Mouse (Mus musculus) adrenal gland, postnatal 36 days (tissue): ENCODE data around the gene Bcar1. TPM values are rescaled to one million over a fixed set of nuclear protein-coding genes. Genes with fewer than 3 reads are reported as not detected.
A peak's percentile ranks its signal among the peaks of the same experiment; 100 is the strongest.

Source experiments
- DNase-seq, 2 experiments: peaks; one replicate each; pipeline ENCODE4 v3.0.0; 2021; ENCODE audit warnings: mixed read lengths in 1 of 2
- long read RNA-seq, 2 experiments: library from polyadenylated mRNA; stranded (forward); transcript quantifications; one replicate each; pipeline ENCODE4 v2.0.0; 2021; ENCODE audit warnings: borderline sequencing depth in 2 of 2
- total RNA-seq, 2 experiments: library from RNA; stranded (reverse); gene quantifications; 2 replicates each; pipeline ENCODE4 v1.2.3; 2021

Bcar1 gene
- total RNA-seq: 10 to 100 TPM; 68.5 to 75.7 TPM
- long read RNA-seq, experiment 1, transcript Bcar1-203 (7 exons, 3,116 nt): minor isoform, 6 of 67 reads
- long read RNA-seq, experiment 1, transcript Bcar1-201 (7 exons, 3,142 nt): major isoform, 14 of 67 reads
- long read RNA-seq, experiment 1, partial matches to known transcripts: 33 of 67 reads
- long read RNA-seq, experiment 1, other reads (novel, unspliced or antisense): 13 of 67 reads
- long read RNA-seq, experiment 2, transcript Bcar1-203 (7 exons, 3,116 nt): minor isoform, 7 of 42 reads
- long read RNA-seq, experiment 2, transcript Bcar1-201 (7 exons, 3,142 nt): major isoform, 19 of 42 reads
- long read RNA-seq, experiment 2, partial matches to known transcripts: 16 of 42 reads
- long read RNA-seq, experiment 2, other reads (novel, unspliced or antisense): 0 of 42 reads

GRCm38 (mm10) chr8:111743792-111744696 is at the start of gene Bcar1:
Gene Bcar1, minus strand, starts transcription at chr8:111743809.
- peak; percentile 87 to 93 for DNase-seq

- no peak for DNase-seq
Observed at GRCm38 (mm10) chr8:111789639-111790038, 46.0 kb upstream of the Bcar1 start.

DNA sequence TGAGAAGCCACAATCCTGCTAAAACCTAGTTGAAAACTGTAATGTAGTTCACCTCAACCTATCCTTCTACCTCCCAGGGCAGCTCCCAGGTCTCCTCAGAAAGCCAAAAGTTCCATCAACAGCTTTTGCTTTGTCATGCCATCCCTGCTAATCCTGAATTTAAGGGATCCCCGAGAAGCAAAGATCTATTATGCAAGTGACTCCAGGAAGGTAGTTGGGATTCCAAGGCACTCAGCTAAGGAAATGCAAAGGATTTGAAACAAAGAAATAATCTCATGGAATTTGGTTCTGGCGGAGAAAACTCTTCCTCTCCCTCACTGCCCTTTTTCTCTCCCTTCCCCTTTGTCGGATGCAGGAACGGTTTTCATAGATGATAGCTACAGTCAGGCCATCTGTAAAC is 45.6 kb upstream of the Bcar1 start:
- DNase-seq: no peak

DNA sequence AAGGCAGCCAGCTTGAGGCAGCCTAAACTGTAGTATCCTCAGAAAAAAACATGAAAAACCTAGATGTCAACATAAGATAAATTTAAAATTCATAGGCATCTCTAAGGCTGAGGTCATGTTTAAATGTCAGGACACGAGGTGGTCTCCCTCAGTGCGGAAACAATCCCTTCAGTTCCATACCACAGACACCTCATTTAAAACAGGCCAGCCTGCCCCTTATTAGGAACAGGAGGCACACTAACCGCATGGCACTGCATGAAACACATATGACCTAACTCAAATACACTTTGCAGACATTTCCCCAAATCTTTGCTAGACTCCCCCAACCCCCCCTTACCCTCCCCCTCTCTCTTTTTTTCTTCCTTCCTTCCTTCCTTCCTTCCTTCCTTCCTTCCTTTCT is 44.9 kb upstream of the Bcar1 start:
- no peak for DNase-seq

- no peak for DNase-seq
Observed at GRCm38 (mm10) chr8:111788085-111788484, 44.5 kb upstream of the Bcar1 start.

GRCm38 (mm10) chr8:111787683-111788082 is 44.1 kb upstream of the Bcar1 start:
- DNase-seq: peak; percentile 50 to 63

DNA sequence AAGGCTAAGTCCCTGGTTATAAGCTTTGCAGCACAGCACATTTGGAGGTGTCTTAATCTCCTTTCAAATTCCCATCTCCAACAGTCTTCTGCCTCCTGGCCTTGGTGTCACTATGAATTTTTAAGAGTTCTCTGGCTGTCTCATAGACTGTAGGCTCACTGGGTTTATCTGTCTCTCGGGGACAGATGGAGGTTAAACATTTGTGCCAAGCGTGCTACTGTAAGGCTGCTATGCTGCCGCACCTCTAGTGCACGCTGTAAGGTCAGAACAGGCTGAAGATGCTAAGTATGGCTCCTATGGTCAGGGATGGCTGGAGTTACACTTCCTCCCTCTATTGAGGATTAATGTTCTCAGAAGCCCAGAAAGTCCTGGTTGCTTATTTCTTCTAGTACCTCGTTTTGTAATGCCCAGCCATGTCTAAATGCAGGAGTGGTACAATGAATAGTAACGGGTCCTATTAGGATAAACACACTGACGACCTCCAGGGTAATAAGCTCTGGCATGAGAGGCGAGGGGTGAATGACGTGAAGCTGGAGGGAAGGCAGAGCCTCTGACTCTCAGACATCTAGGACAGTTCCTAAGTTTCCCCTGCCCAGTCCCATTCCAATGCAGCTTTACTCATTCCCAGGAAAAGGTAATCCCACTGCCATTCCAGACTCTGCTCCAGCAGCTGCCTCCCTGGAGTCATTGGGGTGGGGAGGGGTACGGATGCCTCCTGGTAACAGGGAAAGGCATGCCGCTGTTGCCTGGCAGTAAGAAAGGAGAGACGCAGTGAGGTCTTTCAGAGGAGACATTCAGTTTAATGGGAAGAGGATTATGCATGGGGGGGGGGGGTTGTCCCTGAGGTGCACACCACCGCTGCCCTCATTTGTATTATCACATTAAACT is 43.3 kb upstream of the Bcar1 start:
- no peak for DNase-seq

GRCm38 (mm10) chr8:111786116-111786515 is 42.5 kb upstream of the Bcar1 start:
- no peak for DNase-seq

- no peak for DNase-seq
Observed at GRCm38 (mm10) chr8:111782671-111783394, 39.2 kb upstream of the Bcar1 start.

- no peak for DNase-seq
Observed at GRCm38 (mm10) chr8:111782161-111782560, 38.6 kb upstream of the Bcar1 start.

DNA sequence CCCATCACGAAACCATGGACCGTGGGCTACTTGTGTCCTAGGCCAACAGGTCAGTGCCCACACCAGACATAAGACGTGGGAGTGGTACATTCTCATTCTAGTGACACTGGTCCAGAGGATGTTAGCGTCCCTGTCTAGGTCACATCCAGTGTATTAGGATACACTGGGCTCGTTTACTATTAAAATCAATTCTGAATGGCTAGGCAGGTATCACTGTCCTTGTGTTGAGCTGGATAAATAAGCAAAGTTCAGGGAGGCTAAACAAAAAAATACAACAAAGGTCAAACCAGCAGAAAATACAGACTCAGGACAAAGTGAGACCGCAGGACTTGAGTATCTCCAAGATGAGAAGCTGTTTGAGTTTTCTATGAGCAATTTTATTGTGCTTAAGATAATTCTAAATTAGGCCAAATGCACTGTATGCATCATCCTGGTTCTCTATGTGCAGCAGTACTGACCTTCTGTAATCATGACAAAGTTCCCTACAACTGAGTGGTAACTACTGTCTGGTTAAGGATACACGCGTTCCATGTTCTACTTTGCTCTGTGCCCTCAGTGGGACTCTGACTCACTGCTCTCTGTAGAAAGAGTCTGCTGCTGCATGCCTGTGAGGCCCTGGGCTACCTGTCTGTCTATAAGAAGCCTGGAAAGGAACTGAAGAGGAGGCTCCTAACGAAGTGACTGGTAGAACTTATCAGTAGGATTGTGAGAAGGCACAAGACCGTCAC is 37.3 kb upstream of the Bcar1 start:
- DNase-seq: no peak

GRCm38 (mm10) chr8:111779690-111780089 is 36.1 kb upstream of the Bcar1 start:
- DNase-seq: peak; percentile 84 to 87

DNA sequence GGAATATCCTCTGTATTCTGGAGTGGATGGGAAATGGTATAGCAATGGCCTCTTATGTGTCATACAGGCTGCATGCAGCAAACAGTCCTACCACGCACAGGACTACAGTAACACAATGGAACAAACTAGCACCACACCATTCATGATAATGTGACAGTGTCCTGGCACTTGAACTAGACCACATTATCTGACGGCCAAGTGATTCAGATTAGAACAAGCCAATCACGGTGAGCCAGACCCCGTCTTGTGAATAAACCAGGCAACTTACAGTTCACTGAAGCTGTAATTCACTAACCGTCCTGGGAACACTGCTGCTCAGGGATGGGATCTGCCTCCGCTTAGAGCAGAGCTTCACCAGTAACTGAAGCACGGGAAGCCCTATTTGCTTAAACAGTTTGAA is 35.2 kb upstream of the Bcar1 start:
- DNase-seq: peak; percentile 49 to 64

GRCm38 (mm10) chr8:111776492-111776891 is 32.9 kb upstream of the Bcar1 start:
- no peak for DNase-seq

GRCm38 (mm10) chr8:111775766-111776165 is 32.2 kb upstream of the Bcar1 start:
- no peak for DNase-seq

DNA sequence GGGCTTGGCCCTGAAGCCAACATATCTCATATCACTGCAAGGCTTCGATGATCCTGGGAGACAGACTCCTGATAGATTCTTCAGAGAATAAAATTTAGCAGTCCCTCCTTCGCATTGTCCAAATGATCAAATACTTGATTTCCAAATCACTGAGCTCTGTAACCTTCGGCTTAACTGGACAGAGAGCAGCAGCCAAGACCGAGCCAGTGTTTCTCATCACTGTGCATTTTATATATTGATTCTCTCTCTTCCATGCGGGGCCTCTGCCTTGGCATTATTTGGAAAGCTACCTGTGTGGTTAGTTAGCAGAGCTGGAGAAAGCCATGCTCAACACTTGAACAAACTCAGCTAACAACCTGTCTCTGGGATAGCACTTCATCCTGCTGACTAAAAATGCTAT is 29.9 kb upstream of the Bcar1 start:
- DNase-seq: no peak

GRCm38 (mm10) chr8:111773057-111773456 is 29.4 kb upstream of the Bcar1 start:
- no peak for DNase-seq

- peak; percentile 53 to 60 for DNase-seq
Observed at GRCm38 (mm10) chr8:111772083-111772482, 28.5 kb upstream of the Bcar1 start.

GRCm38 (mm10) chr8:111771625-111772020 is 28.0 kb upstream of the Bcar1 start:
- no peak for DNase-seq

DNA sequence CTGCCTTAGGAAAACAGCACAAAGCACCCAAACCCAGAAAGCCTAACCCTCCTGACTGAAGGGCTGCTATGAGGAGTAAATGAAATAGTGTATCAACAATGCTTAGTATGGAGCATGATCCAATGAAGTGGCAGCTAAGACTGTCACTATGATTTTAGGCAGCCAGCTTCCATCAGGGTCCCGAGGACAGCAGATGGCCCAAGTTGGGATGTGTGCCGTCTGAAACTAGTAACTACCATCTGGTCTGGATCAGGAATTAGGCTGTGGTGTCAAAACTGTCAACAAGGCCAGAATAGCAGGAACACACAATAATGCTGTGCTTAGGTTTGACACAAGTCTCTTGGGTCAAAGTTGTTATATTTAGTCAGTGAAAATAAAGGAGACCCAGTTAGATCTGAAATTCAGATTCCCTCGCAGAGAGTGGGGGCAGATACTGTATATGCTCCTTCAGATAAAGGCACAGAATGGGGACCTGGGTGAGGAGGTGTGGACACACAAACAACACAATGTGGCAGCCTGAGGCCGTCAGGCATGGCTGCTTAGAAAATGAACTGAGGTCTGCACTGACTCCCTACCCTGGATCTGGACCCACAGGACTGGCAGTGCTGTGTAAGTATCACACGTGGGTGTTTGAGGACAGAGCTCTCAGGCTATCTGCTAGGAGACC is 27.5 kb upstream of the Bcar1 start:
- DNase-seq: no peak
